Mouse (Mus musculus) adrenal gland, postnatal 36 days (tissue): ENCODE measurements around the gene Psmb9. TPM values are rescaled to one million over a fixed set of nuclear protein-coding genes. Genes with fewer than 3 reads are reported as not detected.
A peak's percentile ranks its signal among the peaks of the same experiment; 100 is the strongest.

Source experiments
- DNase-seq, 2 experiments: peaks; one replicate each; pipeline ENCODE4 v3.0.0; 2021; ENCODE audit warnings: mixed read lengths in 1 of 2
- total RNA-seq, 2 experiments: library from RNA; stranded (reverse); gene quantifications; 2 replicates each; pipeline ENCODE4 v1.2.3; 2021

The Psmb9 gene
- total RNA-seq, 2 experiments from 2014 or later, result 11.2 to 18.8 TPM

DNA sequence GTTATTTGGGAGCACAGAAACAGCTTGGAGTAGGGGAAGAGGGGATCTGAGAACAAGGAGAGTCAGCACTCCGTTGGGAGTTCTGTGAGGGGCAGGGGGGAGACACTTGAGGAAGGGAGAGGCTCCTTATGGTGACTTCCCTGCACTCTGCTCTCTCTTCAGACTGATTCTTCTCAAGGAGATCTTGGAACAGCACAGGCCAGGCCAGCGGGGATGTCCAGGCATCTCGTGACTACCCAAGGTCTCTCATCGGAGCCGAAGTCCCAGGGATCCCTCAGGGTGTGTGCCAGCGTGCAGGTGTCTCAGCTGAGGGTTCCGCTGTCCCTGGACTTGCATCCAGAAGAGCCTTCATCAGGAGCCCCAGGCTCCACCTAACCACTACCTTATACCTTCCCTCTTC, 48.9 kb downstream of the Psmb9 start:
- no peak for DNase-seq

DNA sequence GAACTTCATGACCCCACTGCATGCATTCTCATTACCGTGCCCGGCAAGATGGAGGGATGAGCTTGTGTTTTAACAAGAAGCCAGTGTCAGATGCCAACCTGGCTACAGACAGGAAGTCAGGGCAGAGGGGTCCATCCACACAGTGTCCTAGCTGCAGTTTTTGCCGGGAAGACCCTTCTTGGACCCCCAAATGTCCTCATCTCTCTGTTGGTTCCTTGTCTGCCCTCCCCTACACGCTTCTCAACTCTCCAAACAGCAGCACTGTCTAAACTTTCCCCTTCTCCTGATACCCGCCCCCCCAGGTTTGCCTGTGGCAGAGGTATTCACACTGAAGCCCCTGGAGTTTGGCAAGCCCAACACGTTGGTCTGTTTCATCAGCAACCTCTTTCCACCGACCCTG, 50.0 kb downstream of the Psmb9 start:
- DNase-seq, result no peak

DNA sequence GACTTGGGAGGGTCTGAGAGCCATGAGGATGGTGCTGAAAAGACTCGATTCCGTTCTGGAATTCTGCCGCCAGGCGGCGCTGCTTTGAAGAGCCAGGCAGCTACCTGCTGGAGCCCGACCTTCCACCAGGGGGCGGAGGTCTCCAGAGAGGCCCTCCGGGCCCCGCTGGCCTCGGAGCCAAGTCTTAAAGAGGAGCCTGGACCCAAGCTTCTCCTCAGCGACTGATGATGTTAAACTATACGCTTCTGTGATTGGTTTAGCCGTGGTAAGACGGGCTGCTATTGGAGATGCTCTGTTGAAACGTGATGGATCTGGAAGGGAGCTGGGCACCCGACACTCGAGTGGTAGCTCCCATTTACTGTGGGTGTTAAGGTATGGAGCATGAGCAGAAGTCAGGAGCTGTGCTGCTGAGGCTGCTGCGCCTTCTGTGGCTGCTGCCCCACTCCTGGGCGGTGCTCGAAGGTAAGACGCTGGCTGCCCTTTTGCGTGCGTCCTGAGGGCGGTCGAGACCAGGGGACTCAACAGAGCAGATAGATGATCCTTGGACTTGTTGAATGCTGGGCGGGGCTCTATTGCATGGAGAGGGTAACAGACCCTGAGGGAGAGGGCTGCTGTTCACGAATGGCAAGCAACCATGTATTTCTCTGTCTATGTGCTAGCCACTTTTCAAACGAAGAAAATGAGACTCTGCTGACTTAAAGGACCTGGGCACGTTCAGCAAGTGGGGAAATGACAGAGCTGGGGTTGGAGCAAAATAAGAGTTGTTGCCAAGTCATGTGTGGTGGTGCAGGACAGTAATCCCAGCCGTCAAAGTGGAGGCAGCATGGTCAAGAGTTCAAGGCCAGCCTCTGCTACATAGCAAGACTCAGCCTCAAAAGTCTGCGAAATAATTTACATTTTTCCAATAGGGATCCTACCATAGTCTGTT, 52.0 kb downstream of the Psmb9 start:
- DNase-seq, result peak; percentile 98 to 99

DNA sequence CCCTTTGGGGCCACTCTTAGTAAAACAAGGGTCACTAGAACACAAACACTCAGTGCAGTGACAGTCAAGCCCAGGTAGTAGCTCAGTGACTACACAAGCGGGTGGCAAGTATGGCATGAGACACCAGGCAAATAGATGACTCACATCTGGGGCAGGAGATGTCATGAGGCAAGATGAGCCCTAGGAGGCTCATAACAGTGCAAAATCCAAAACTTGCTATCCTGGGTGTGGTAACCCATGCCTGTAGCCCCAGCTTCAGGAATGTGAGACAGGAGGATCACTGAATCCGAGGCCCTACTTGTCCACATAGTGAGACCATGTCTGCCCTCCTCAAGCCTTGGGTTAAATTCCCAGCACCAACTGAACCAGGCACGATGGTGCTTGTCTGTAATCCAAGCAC, 53.1 kb downstream of the Psmb9 start:
- DNase-seq, result no peak

DNA sequence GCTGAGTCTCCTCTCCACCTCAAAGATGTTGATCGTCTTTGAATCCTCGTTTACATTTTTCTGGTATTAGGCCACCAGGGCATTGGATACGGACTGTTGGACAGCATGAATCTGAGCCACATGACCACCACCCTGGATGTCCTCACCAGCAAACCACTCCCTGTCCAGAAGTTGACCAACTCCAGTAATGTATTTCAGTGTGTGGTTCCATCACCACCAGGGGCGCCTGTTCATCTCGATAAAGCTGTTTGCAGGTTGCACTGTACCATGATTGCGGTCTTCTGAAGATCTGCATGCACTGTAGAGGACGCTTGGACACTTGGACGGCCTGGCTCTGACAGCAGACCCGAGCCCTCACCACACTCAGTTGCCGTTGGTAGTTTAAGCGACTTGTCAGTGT, 54.3 kb downstream of the Psmb9 start:
- DNase-seq, result no peak

Other genes with a start within 250 kb of the Psmb9 start
- 10 to 100 TPM; 89.2 to 90.6 TPM for gene Pfdn6, start 247.4 kb downstream of the Psmb9 start, total RNA-seq
- gene Wdr46, start 247.1 kb downstream of the Psmb9 start, total RNA-seq, result 10 to 100 TPM; 34.4 to 34.9 TPM
- gene B3galt4, start 236.3 kb downstream of the Psmb9 start, total RNA-seq, result 1 to 10 TPM; 4.0 to 6.6 TPM
- 10 to 100 TPM; 53.4 to 59.9 TPM for gene Vps52, start 232.0 kb downstream of the Psmb9 start, total RNA-seq
- gene Rps18, start 231.8 kb downstream of the Psmb9 start, total RNA-seq, result 100 to 1,000 TPM; 791 to 792 TPM
- 100 to 1,000 TPM; 459 to 574 TPM for gene H2-K1, start 187.4 kb downstream of the Psmb9 start, total RNA-seq
- 10 to 100 TPM; 43.8 to 48.3 TPM for gene Ring1, start 163.1 kb downstream of the Psmb9 start, total RNA-seq
- 100 to 1,000 TPM; 243 to 247 TPM for gene H2-Ke6, start 159.7 kb downstream of the Psmb9 start, total RNA-seq
- 100 to 1,000 TPM; 165 to 198 TPM for gene Slc39a7, start 156.1 kb downstream of the Psmb9 start, total RNA-seq
- gene Rxrb, start 156.0 kb downstream of the Psmb9 start, total RNA-seq, result 10 to 100 TPM; 53.5 to 55.7 TPM
- gene Col11a2, start 148.3 kb downstream of the Psmb9 start, total RNA-seq, result 1 to 10 TPM; 1.2 to 2.2 TPM
- gene H2-Oa, start 95.4 kb downstream of the Psmb9 start, total RNA-seq, result not detected
- 10 to 100 TPM; 11.4 to 12.7 TPM for gene H2-DMa, start 68.2 kb downstream of the Psmb9 start, total RNA-seq
- 100 to 1,000 TPM; 213 to 224 TPM for gene Brd2, start 65.1 kb downstream of the Psmb9 start, total RNA-seq
- gene H2-DMb2, start 44.5 kb downstream of the Psmb9 start, total RNA-seq, result 1 to 10 TPM in 1 of 2 experiments, under 1 TPM in 1; 0.72 to 2.2 TPM
- 1 to 10 TPM; 3.5 to 6.0 TPM for gene H2-DMb1, start 34.7 kb downstream of the Psmb9 start, total RNA-seq
- gene Tap1, start 211 bp downstream of the Psmb9 start, total RNA-seq, result 10 to 100 TPM; 12.5 to 23.0 TPM
- 10 to 100 TPM; 31.0 to 34.7 TPM for gene Psmb8, start 10.0 kb upstream of the Psmb9 start, total RNA-seq
- gene Tap2, start 15.8 kb upstream of the Psmb9 start, total RNA-seq, result 10 to 100 TPM; 47.0 to 54.3 TPM
- gene H2-Ob, start 51.1 kb upstream of the Psmb9 start, total RNA-seq, result under 1 TPM; 0.33 to 0.73 TPM
- 10 to 100 TPM; 36.3 to 70.4 TPM for gene H2-Ab1, start 69.9 kb upstream of the Psmb9 start, total RNA-seq
- gene H2-Aa, start 100.1 kb upstream of the Psmb9 start, total RNA-seq, result 10 to 100 TPM; 56.2 to 89.4 TPM
- gene H2-Eb1, start 118.1 kb upstream of the Psmb9 start, total RNA-seq, result 10 to 100 TPM; 52.3 to 94.3 TPM
- gene H2-Eb2, start 137.9 kb upstream of the Psmb9 start, total RNA-seq, result not detected
- under 1 TPM; 0.23 to 0.30 TPM for gene Btnl2, start 167.1 kb upstream of the Psmb9 start, total RNA-seq
- gene Btnl1, start 189.4 kb upstream of the Psmb9 start, total RNA-seq, result not detected
- 1 to 10 TPM; 1.2 to 1.8 TPM for gene BC051142, start 211.1 kb upstream of the Psmb9 start, total RNA-seq